Mouse (Mus musculus) megakaryocyte, embryonic 14.5 days (primary cell): ENCODE measurements at regions not wholly inside any gene's neighbourhood (a gene's known extent, or its start where the extent isn't known, plus 50 kb on each side); places are given as distances from the start of the nearest gene placed in this dataset.

Experiments
- FLI1 ChIP-seq: IDR thresholded peaks from 2 replicates; pipeline ENCODE4 v1.6.1; 2012; ENCODE audit warnings: low read length, inconsistent platforms, mixed read lengths
- GATA1 ChIP-seq: IDR thresholded peaks from 3 replicates; pipeline ENCODE4 v1.6.1; 2012; ENCODE audit warnings: mixed read lengths, low read length, inconsistent platforms, borderline replicate concordance

DNA sequence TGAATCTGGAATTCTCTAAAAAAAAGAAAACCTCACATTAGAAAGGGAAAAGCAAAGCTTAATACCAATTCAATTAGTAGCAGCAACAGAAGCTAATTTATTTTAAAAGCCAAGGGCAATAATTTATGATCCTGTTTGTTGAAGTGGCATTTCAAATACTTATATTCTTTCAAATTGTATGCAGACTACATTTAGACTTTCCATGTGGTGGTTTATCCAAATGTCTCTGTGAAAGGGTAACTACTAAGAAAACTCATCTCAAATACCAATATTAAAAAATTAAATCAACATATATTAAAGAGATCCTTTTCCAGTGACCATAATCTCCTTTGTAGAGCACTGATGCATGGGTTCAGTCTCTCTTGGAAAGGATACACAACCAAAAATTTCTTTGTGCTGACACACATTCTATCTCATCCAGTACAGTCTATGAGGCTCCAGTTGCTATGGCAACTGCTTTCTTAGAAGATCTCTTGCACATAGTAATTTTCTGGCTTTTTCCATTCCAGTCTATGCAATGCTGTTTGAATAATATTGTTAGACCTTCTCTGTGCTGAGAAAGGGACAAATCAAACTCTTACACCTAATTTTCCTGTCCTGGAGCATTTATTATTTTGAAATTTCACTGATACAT is 102.3 kb upstream of the Ctso start:
- no peak for TF ChIP-seq GATA1
- no peak for TF ChIP-seq FLI1
